Mouse (Mus musculus): ENCODE data around the gene Cyp26c1.

The Cyp26c1 gene

GRCm38 (mm10) chr19:37685281-37685680, at the start of gene Cyp26c1:
Gene Cyp26c1, plus strand, starts transcription at chr19:37685581.
- no peak for DNase-seq

- DNase-seq = no peak
These were observed 37.4 kb upstream of the Cyp26c1 start for GRCm38 (mm10) chr19:37647994-37648393.

GRCm38 (mm10) chr19:37650526-37650925, 34.9 kb upstream of the Cyp26c1 start:
- DNase-seq = no peak

- no peak for DNase-seq
These were observed 31.4 kb upstream of the Cyp26c1 start for GRCm38 (mm10) chr19:37654012-37654411.

- no peak for DNase-seq
These were observed 28.9 kb upstream of the Cyp26c1 start for GRCm38 (mm10) chr19:37656441-37656840.

- no peak for DNase-seq
These were observed 20.1 kb upstream of the Cyp26c1 start for GRCm38 (mm10) chr19:37665256-37665655.

- DNase-seq = no peak
These were observed 17.4 kb upstream of the Cyp26c1 start for GRCm38 (mm10) chr19:37667855-37668594.

GRCm38 (mm10) chr19:37668657-37669056, 16.7 kb upstream of the Cyp26c1 start:
- no peak for DNase-seq

GRCm38 (mm10) chr19:37669486-37669885, 15.9 kb upstream of the Cyp26c1 start:
- no peak for DNase-seq

- DNase-seq = no peak
These were observed 12.0 kb upstream of the Cyp26c1 start for GRCm38 (mm10) chr19:37673393-37673792.

GRCm38 (mm10) chr19:37686347-37686746, 966 bp downstream of the Cyp26c1 start:
- DNase-seq = no peak

GRCm38 (mm10) chr19:37686941-37687850, 1.8 kb downstream of the Cyp26c1 start:
- peak; percentile 17 for DNase-seq

- DNase-seq = no peak
These were observed 4.1 kb downstream of the Cyp26c1 start for GRCm38 (mm10) chr19:37689478-37689877.

- peak; percentile 22 for DNase-seq
These were observed 5.3 kb downstream of the Cyp26c1 start for GRCm38 (mm10) chr19:37690716-37691115.

- no peak for DNase-seq
These were observed 7.5 kb downstream of the Cyp26c1 start for GRCm38 (mm10) chr19:37692879-37693278.

GRCm38 (mm10) chr19:37695146-37695545, 9.8 kb downstream of the Cyp26c1 start:
- no peak for DNase-seq

- DNase-seq = no peak
These were observed 10.6 kb downstream of the Cyp26c1 start for GRCm38 (mm10) chr19:37695762-37696602.

- no peak for DNase-seq
These were observed 11.4 kb downstream of the Cyp26c1 start for GRCm38 (mm10) chr19:37696603-37697334.

- DNase-seq = no peak
These were observed 11.9 kb downstream of the Cyp26c1 start for GRCm38 (mm10) chr19:37697335-37697636.

- DNase-seq = no peak
These were observed 12.4 kb downstream of the Cyp26c1 start, which contains the start of gene Cyp26a1 for GRCm38 (mm10) chr19:37697651-37698272. Gene Cyp26a1, plus strand, starts transcription at chr19:37697798.

- no peak for DNase-seq
These were observed 13.1 kb downstream of the Cyp26c1 start for GRCm38 (mm10) chr19:37698273-37699160.
